Mouse (Mus musculus) spleen, adult 2 months (tissue): ENCODE measurements around the gene Megf11. TPM values are rescaled to one million over a fixed set of nuclear protein-coding genes. Genes with fewer than 3 reads are reported as not detected.
"Not testable (repeated sequence)": the region's sequence is repeated elsewhere in the genome, so short reads cannot be mapped to it uniquely, and the experiment has no call there.

Experiments used
- DNase-seq, 2 experiments: peaks; one replicate each; pipeline versions ENCODE4 v3.0.0 to v3.0.0-alpha.2; 2012 to 2021; ENCODE audit warnings: low spot score in 2 of 2, low read depth in 1 of 2
- H3K27ac ChIP-seq: fragments of 200-500 bp; 2 replicates; pipeline ENCODE4 v1.5.1; 2012; ENCODE audit warnings: low read length, inconsistent platforms; ENCODE audit not compliant: insufficient read depth
- H3K27me3 ChIP-seq: fragments of 200-500 bp; 2 replicates; pipeline ENCODE4 v1.6.1; 2012; ENCODE audit warnings: mild to moderate bottlenecking, moderate library complexity, low read length, inconsistent platforms; ENCODE audit not compliant: control insufficient read depth, insufficient read depth
- H3K36me3 ChIP-seq: fragments of 200-500 bp; 2 replicates; pipeline ENCODE4 v1.6.1; 2012; ENCODE audit warnings: mild to moderate bottlenecking, low read length, inconsistent platforms; ENCODE audit not compliant: control insufficient read depth, insufficient read depth
- H3K4me1 ChIP-seq: fragments of 200-500 bp; 2 replicates; pipeline ENCODE4 v1.6.1; 2011; ENCODE audit warnings: inconsistent platforms; ENCODE audit not compliant: control insufficient read depth, insufficient read depth, insufficient read length
- H3K4me3 ChIP-seq: fragments of 200-500 bp; 2 replicates; pipeline ENCODE4 v1.5.1; 2011; ENCODE audit warnings: mild to moderate bottlenecking, inconsistent platforms; ENCODE audit not compliant: insufficient read depth, insufficient read length; ENCODE audit errors: extremely low read depth
- CTCF ChIP-seq: fragments of 200-500 bp; IDR thresholded peaks from 2 replicates; pipeline ENCODE4 v1.5.1; 2011; ENCODE audit warnings: mild to moderate bottlenecking, inconsistent platforms; ENCODE audit not compliant: insufficient read depth, insufficient read length, insufficient replicate concordance; ENCODE audit errors: extremely low read depth
- POLR2A ChIP-seq: fragments of 200-500 bp; IDR thresholded peaks from 2 replicates; pipeline ENCODE4 v1.6.1; 2011; ENCODE audit warnings: low read depth, low read length, inconsistent platforms
- WGBS: fragments of 180-500 bp; shearing (Covaris S2); methylation state at CpG from one replicate; pipeline ENCODE4 v1.1.7; 2018; 5-methylcytosine and 5-hydroxymethylcytosine counted together
- polyA plus RNA-seq: library from polyadenylated mRNA; depleted of rRNA; stranded (reverse); fragments of >200 nt; gene quantifications from 2 replicates; pipeline ENCODE4 v1.2.3, GENCODE M21; 2012

Megf11 gene
- polyA plus RNA-seq, 1 experiment = 1.0 TPM

GRCm38 (mm10) chr9:64719526-64720163, 334.2 kb downstream of the Megf11 start:
- Histone ChIP-seq H3K4me3 (no peak overlapping the region), H3K27ac (no peak overlapping the region), H3K4me1 (no peaks in the 10 kb centered on the region), H3K36me3 (peaks cover 13% of the 10 kb centered on the region), H3K27me3 (no peaks in the 10 kb centered on the region)
- TF ChIP-seq POLR2A (no peak), CTCF (no peak)
- WGBS = 90% methylated on average over 5 of the region's 5 CpGs
- DNase-seq = no peak

GRCm38 (mm10) chr9:64726454-64726853, 341.0 kb downstream of the Megf11 start:
- no peak overlapping the region for H3K4me3 ChIP-seq
- no peaks in the 10 kb centered on the region for H3K4me1 ChIP-seq
- peaks cover 17% of the 10 kb centered on the region for H3K36me3 ChIP-seq
- no peak overlapping the region for H3K27ac ChIP-seq
- WGBS = 94% methylated on average over 5 of the region's 5 CpGs
- no peak for TF ChIP-seq POLR2A
- TF ChIP-seq CTCF = no peak
- H3K27me3 ChIP-seq = no peaks in the 10 kb centered on the region
- DNase-seq = no peak

GRCm38 (mm10) chr9:64731029-64731560, 345.7 kb downstream of the Megf11 start:
- 87% methylated on average over 3 of the region's 3 CpGs for WGBS
- TF ChIP-seq CTCF (no peak), POLR2A (no peak)
- Histone ChIP-seq H3K36me3 (peaks cover 8% of the 10 kb centered on the region), H3K4me1 (peaks cover 2% of the 10 kb centered on the region; the same call in 1 of the 2 replicates), H3K27ac (no peak overlapping the region), H3K27me3 (no peaks in the 10 kb centered on the region), H3K4me3 (no peak overlapping the region)
- no peak for DNase-seq

GRCm38 (mm10) chr9:64734166-64734565, 348.7 kb downstream of the Megf11 start:
- no peaks in the 10 kb centered on the region for H3K27me3 ChIP-seq
- TF ChIP-seq CTCF (no peak), POLR2A (no peak)
- no peaks in the 10 kb centered on the region; the same call in 1 of the 2 replicates for H3K36me3 ChIP-seq
- DNase-seq = no peak
- H3K27ac ChIP-seq = no peak overlapping the region
- WGBS = 58% methylated on average over 6 of the region's 6 CpGs
- no peak overlapping the region for H3K4me3 ChIP-seq
- peaks cover 5% of the 10 kb centered on the region; the same call in 1 of the 2 replicates for H3K4me1 ChIP-seq

GRCm38 (mm10) chr9:64734992-64735391, 349.6 kb downstream of the Megf11 start:
- H3K36me3 ChIP-seq, DNase-seq, H3K4me1 ChIP-seq, H3K4me3 ChIP-seq, H3K27ac ChIP-seq, H3K27me3 ChIP-seq: not testable (repeated sequence)
- WGBS = 90% methylated on average over 7 of the region's 7 CpGs

GRCm38 (mm10) chr9:64736076-64736638, 350.7 kb downstream of the Megf11 start:
- TF ChIP-seq POLR2A (no peak), CTCF (no peak)
- Histone ChIP-seq H3K4me1 (peaks cover 5% of the 10 kb centered on the region; the same call in 1 of the 2 replicates), H3K27me3 (no peaks in the 10 kb centered on the region), H3K27ac (peak overlapping the region; percentile 49), H3K36me3 (no peaks in the 10 kb centered on the region), H3K4me3 (peak overlapping the region; percentile 94)
- no peak for DNase-seq
- WGBS = 9% methylated on average over 9 of the region's 9 CpGs

GRCm38 (mm10) chr9:64736639-64737405, 351.4 kb downstream of the Megf11 start:
- Histone ChIP-seq H3K36me3 (no peaks in the 10 kb centered on the region), H3K27me3 (no peaks in the 10 kb centered on the region), H3K4me1 (peaks cover 5% of the 10 kb centered on the region; the same call in 1 of the 2 replicates), H3K4me3 (peak overlapping the region; percentile 94), H3K27ac (peak overlapping the region; percentile 93)
- TF ChIP-seq CTCF (no peak), POLR2A (no peak)
- WGBS = under 1% methylated on average over 33 of the region's 35 CpGs
- DNase-seq = peak in 1 of 2 experiments; percentile 5
